ENCODE assay signal across 13 mouse cellular contexts in genomic region chr9:29761511-29761910, GRCm38 (mm10).
"Had no signal": no experiment of that assay in that cellular context is flagged by ENCODE, and none has a peak within 500 bp of the region (broad histone marks: within the 10 kb centered on the region; RNA-seq: fewer than 3 reads in every experiment).

No protein-coding gene starts in this region.

- H3K9ac ChIP-seq: liver, embryonic 15.5 days had no signal

- H3K36me3 ChIP-seq: limb, embryonic 10.5 days; liver, embryonic 15.5 days; midbrain, embryonic 12.5 days had no signal

- H3K27ac ChIP-seq: kidney, postnatal 0 days; limb, embryonic 10.5 days; liver, embryonic 15.5 days; midbrain, embryonic 12.5 days had no signal

- DNase-seq: layer of hippocampus, adult 9-11 months; lung, adult 2 months; lung, postnatal 36 days; right cerebral cortex, postnatal 4 days; spleen, adult 18-20 months; thymus, adult 18-20 months; thymus, postnatal 14 days had no signal

- H3K27me3 ChIP-seq: liver, embryonic 15.5 days had no signal

- ATAC-seq: lung, postnatal 0 days had no signal

- H3K4me2 ChIP-seq: liver, embryonic 11.5 days; liver, embryonic 15.5 days had no signal

- H3K4me1 ChIP-seq: limb, embryonic 10.5 days; liver, embryonic 15.5 days had no signal

- H3K9me3 ChIP-seq: limb, embryonic 10.5 days; liver, embryonic 15.5 days; midbrain, embryonic 12.5 days had no signal

- H3K4me3 ChIP-seq: limb, embryonic 10.5 days; liver, embryonic 15.5 days; midbrain, embryonic 12.5 days had no signal
